Mouse (Mus musculus) neural tube, embryonic 14.5 days (tissue): Measurements from ENCODE around the gene Zmiz1. TPM values are rescaled to one million over a fixed set of nuclear protein-coding genes. Genes with fewer than 3 reads are reported as not detected.
A peak's percentile ranks its signal among the peaks of the same experiment; 100 is the strongest.

ENCODE experiments used
- ATAC-seq: fragments of 200-750 bp; cut with Nextera tagmentation; 2 replicates; pipeline ENCODE4 v1.8.0; 2017; ENCODE audit warnings: low read depth, mild to moderate bottlenecking, moderate TSS enrichment, moderate library complexity
- H3K27ac ChIP-seq: fragments of 300-500 bp; sonication (generic); 2 replicates; pipeline ENCODE4 v1.5.1; 2014; ENCODE audit warnings: low read depth, mild to moderate bottlenecking, control low read depth, low read length, moderate library complexity, mixed read lengths
- H3K27me3 ChIP-seq: fragments of 300-500 bp; sonication (generic); 2 replicates; pipeline ENCODE4 v1.6.1; 2014; ENCODE audit warnings: low read length; ENCODE audit not compliant: control insufficient read depth, insufficient read depth
- H3K36me3 ChIP-seq: fragments of 300-500 bp; sonication (generic); 2 replicates; pipeline ENCODE4 v1.6.1; 2014; ENCODE audit warnings: low read length, mixed read lengths; ENCODE audit not compliant: control insufficient read depth, insufficient read depth
- H3K4me1 ChIP-seq: fragments of 300-500 bp; sonication (generic); 2 replicates; pipeline ENCODE4 v1.6.1; 2014; ENCODE audit warnings: low read length; ENCODE audit not compliant: control insufficient read depth, insufficient read depth
- H3K4me2 ChIP-seq: fragments of 300-500 bp; sonication (generic); 2 replicates; pipeline ENCODE4 v1.6.1; 2014; ENCODE audit warnings: mild to moderate bottlenecking, low read depth, low read length, control low read depth
- H3K4me3 ChIP-seq: fragments of 300-500 bp; sonication (generic); 2 replicates; pipeline ENCODE4 v1.5.1; 2014; ENCODE audit warnings: low read depth, low read length, control low read depth, mixed read lengths
- H3K9ac ChIP-seq: fragments of 300-500 bp; sonication (generic); replicated peaks from 2 replicates; pipeline ENCODE4 v1.6.1; 2014; ENCODE audit warnings: low read depth, mild to moderate bottlenecking, control low read depth, low read length, mixed read lengths
- H3K9me3 ChIP-seq: fragments of 300-500 bp; sonication (generic); 2 replicates; pipeline ENCODE4 v1.6.1; 2016; ENCODE audit warnings: low read length; ENCODE audit not compliant: control insufficient read depth
- WGBS: fragments of 180-500 bp; shearing (Covaris S2); extraction: QIAGEN DNeasy Blood & Tissue Kit; methylation state at CpG from one replicate; pipeline ENCODE4 v1.1.7; 2014; 5-methylcytosine and 5-hydroxymethylcytosine counted together
- polyA plus RNA-seq: library from polyadenylated mRNA; unstranded; fragments of >200 nt; fragmentation: Nextera tagmentation; extraction: Ambion mirVana; gene quantifications from 2 replicates; pipeline ENCODE4 v1.2.1, GENCODE M21; 2014

The Zmiz1 gene
- polyA plus RNA-seq, 1 experiment from 2014 or later = 75.0 TPM

GRCm38 (mm10) chr14:25493301-25494241, 34.6 kb downstream of the Zmiz1 start:
- Histone ChIP-seq H3K4me1 (peaks cover 77% of the 10 kb centered on the region), H3K4me2 (peak overlapping the region; percentile 11; the same call in 1 of the 2 replicates), H3K4me3 (no peak overlapping the region), H3K9me3 (no peaks in the 10 kb centered on the region), H3K27ac (peak overlapping the region; percentile 82), H3K36me3 (no peaks in the 10 kb centered on the region), H3K9ac (peak overlapping the region; percentile 34), H3K27me3 (no peaks in the 10 kb centered on the region)
- ATAC-seq = peak; percentile 45; the same call in 1 of the 2 replicates
- WGBS = 19% methylated on average over 22 of the region's 22 CpGs

- no peak overlapping the region for H3K4me2 ChIP-seq
- peaks cover 82% of the 10 kb centered on the region for H3K4me1 ChIP-seq
- ATAC-seq = no peak
- H3K36me3 ChIP-seq = no peaks in the 10 kb centered on the region
- H3K27ac ChIP-seq = no peak overlapping the region
- H3K4me3 ChIP-seq = no peak overlapping the region
- no peaks in the 10 kb centered on the region for H3K9me3 ChIP-seq
- WGBS = 77% methylated on average over 3 of the region's 3 CpGs
- no peak overlapping the region for H3K9ac ChIP-seq
- H3K27me3 ChIP-seq = no peaks in the 10 kb centered on the region
These were observed 35.8 kb downstream of the Zmiz1 start for GRCm38 (mm10) chr14:25494778-25495177.

- Histone ChIP-seq H3K27me3 (no peaks in the 10 kb centered on the region), H3K4me1 (peaks cover 86% of the 10 kb centered on the region), H3K27ac (no peak overlapping the region), H3K36me3 (no peaks in the 10 kb centered on the region), H3K4me2 (no peak overlapping the region), H3K9me3 (no peaks in the 10 kb centered on the region), H3K4me3 (no peak overlapping the region), H3K9ac (no peak overlapping the region)
- WGBS = 41% methylated on average over 2 of the region's 2 CpGs
- ATAC-seq = no peak
These were observed 37.1 kb downstream of the Zmiz1 start for GRCm38 (mm10) chr14:25496116-25496515.

GRCm38 (mm10) chr14:25496989-25497388, 38.0 kb downstream of the Zmiz1 start:
- Histone ChIP-seq H3K27ac (peak overlapping the region; percentile 87), H3K4me3 (no peak overlapping the region), H3K4me2 (no peak overlapping the region), H3K4me1 (peaks cover 87% of the 10 kb centered on the region), H3K27me3 (no peaks in the 10 kb centered on the region), H3K9ac (no peak overlapping the region), H3K36me3 (no peaks in the 10 kb centered on the region), H3K9me3 (no peaks in the 10 kb centered on the region)
- ATAC-seq = no peak
- WGBS = 66% methylated on average over 3 of the region's 3 CpGs

GRCm38 (mm10) chr14:25497596-25497995, 38.6 kb downstream of the Zmiz1 start:
- peak overlapping the region; percentile 87 for H3K27ac ChIP-seq
- peak overlapping the region; percentile 32; the same call in 1 of the 2 replicates for H3K9ac ChIP-seq
- no peak overlapping the region for H3K4me2 ChIP-seq
- H3K36me3 ChIP-seq = no peaks in the 10 kb centered on the region
- no peak overlapping the region for H3K4me3 ChIP-seq
- no peaks in the 10 kb centered on the region for H3K27me3 ChIP-seq
- WGBS = 11% methylated on average over 8 of the region's 8 CpGs
- H3K9me3 ChIP-seq = no peaks in the 10 kb centered on the region
- H3K4me1 ChIP-seq = peaks cover 81% of the 10 kb centered on the region
- ATAC-seq = peak; percentile 23

GRCm38 (mm10) chr14:25498367-25498766, 39.4 kb downstream of the Zmiz1 start:
- ATAC-seq = peak; percentile 29
- Histone ChIP-seq H3K4me2 (no peak overlapping the region; the same call in 1 of the 2 replicates), H3K27ac (peak overlapping the region; percentile 87), H3K36me3 (no peaks in the 10 kb centered on the region), H3K27me3 (no peaks in the 10 kb centered on the region), H3K4me3 (no peak overlapping the region), H3K9me3 (no peaks in the 10 kb centered on the region), H3K9ac (no peak overlapping the region), H3K4me1 (peaks cover 73% of the 10 kb centered on the region)
- WGBS = 11% methylated on average over 7 of the region's 7 CpGs

GRCm38 (mm10) chr14:25499526-25499925, 40.5 kb downstream of the Zmiz1 start:
- no peaks in the 10 kb centered on the region for H3K27me3 ChIP-seq
- H3K9me3 ChIP-seq = no peaks in the 10 kb centered on the region
- 72% methylated on average over 3 of the region's 3 CpGs for whole genome bisulfite sequencing
- no peak overlapping the region for H3K4me3 ChIP-seq
- no peak overlapping the region for H3K9ac ChIP-seq
- peaks cover 63% of the 10 kb centered on the region for H3K4me1 ChIP-seq
- ATAC-seq = no peak
- peaks cover 9% of the 10 kb centered on the region for H3K36me3 ChIP-seq
- H3K27ac ChIP-seq = peak overlapping the region; percentile 87; the same call in 1 of the 2 replicates
- H3K4me2 ChIP-seq = no peak overlapping the region

GRCm38 (mm10) chr14:25500511-25501120, 41.6 kb downstream of the Zmiz1 start:
- WGBS = 45% methylated on average over 3 of the region's 3 CpGs

GRCm38 (mm10) chr14:25501481-25501880, 42.5 kb downstream of the Zmiz1 start:
- Histone ChIP-seq H3K9ac (no peak overlapping the region), H3K36me3 (peaks cover 13% of the 10 kb centered on the region), H3K9me3 (no peaks in the 10 kb centered on the region), H3K27me3 (no peaks in the 10 kb centered on the region), H3K4me1 (peaks cover 44% of the 10 kb centered on the region), H3K27ac (no peak overlapping the region), H3K4me2 (no peak overlapping the region), H3K4me3 (no peak overlapping the region)
- 86% methylated on average over 5 of the region's 5 CpGs for WGBS
- no peak for ATAC-seq

More at GRCm38 (mm10) chr14:25500511-25501120, 41.6 kb downstream of the Zmiz1 start:
- no peak for ATAC-seq
- Histone ChIP-seq H3K9me3 (no peaks in the 10 kb centered on the region), H3K4me1 (peaks cover 52% of the 10 kb centered on the region), H3K4me2 (no peak overlapping the region), H3K27me3 (no peaks in the 10 kb centered on the region), H3K9ac (no peak overlapping the region), H3K36me3 (peaks cover 13% of the 10 kb centered on the region), H3K4me3 (no peak overlapping the region), H3K27ac (0 out of 2 replicates have a peak overlapping the region, but pooled peaks have one; percentile 19)
